Comparison of ENCODE assay signal across 10 mouse cellular contexts in genomic region chr12:117053223-117053850, GRCm38 (mm10).
DNase-seq lines count a peak whose midpoint lies in the region; ATAC-seq and TF ChIP-seq lines count a peak whose summit lies in the region.
"Had no signal": no experiment of that assay in that cellular context is flagged by ENCODE, and none has a peak within 500 bp of the region (broad histone marks: within the 10 kb centered on the region; RNA-seq: fewer than 3 reads in every experiment).

No protein-coding gene starts in this region.

- H3K4me1 ChIP-seq in kidney, postnatal 0 days (replicated peaks; ENCODE audit: insufficient read depth, low read length) = peaks cover 5% of the 10 kb centered on the region; the same call in 1 of the 2 replicates
- H3K4me1 ChIP-seq in hindbrain, embryonic 12.5 days = peaks cover 37% of the 10 kb centered on the region
- H3K4me1 ChIP-seq in midbrain, embryonic 10.5 days = peaks cover 68% of the 10 kb centered on the region
- H3K4me1 ChIP-seq in stomach, embryonic 16.5 days (ENCODE audit: control insufficient read depth, insufficient read depth, low read length) = no peaks in the 10 kb centered on the region
- no peaks in the 10 kb centered on the region for H3K4me1 ChIP-seq in liver, embryonic 12.5 days

- no peak overlapping the region for H3K27ac ChIP-seq in kidney, postnatal 0 days
- H3K27ac ChIP-seq in hindbrain, embryonic 12.5 days = peak overlapping the region; percentile 95
- peak overlapping the region; percentile 91 for H3K27ac ChIP-seq in midbrain, embryonic 10.5 days (replicated peaks)
- no peak overlapping the region for H3K27ac ChIP-seq in stomach, embryonic 16.5 days (ENCODE audit: low read length)
- no peak overlapping the region for H3K27ac ChIP-seq in liver, embryonic 12.5 days
- H3K27ac ChIP-seq: gastrocnemius, adult 2 months had no signal

- peak; percentile 13; the same call in 1 of the 2 replicates for ATAC-seq in kidney, postnatal 0 days (replicated peaks; ENCODE audit: low FRiP score, low read depth)
- ATAC-seq in hindbrain, embryonic 12.5 days (ENCODE audit: low FRiP score) = no peak; the same call in 1 of the 2 replicates
- no peak for ATAC-seq in stomach, embryonic 16.5 days (ENCODE audit: insufficient read depth, low FRiP score)
- ATAC-seq in liver, embryonic 12.5 days = no peak
- ATAC-seq: lung, postnatal 0 days had no signal

- no peak for TF ChIP-seq CTCF in kidney, postnatal 0 days (IDR thresholded peaks at IDR 0.05; ENCODE audit: low read depth)

- no peak overlapping the region for H3K4me3 ChIP-seq in kidney, postnatal 0 days (replicated peaks; ENCODE audit: low read depth, low read length)
- no peak overlapping the region for H3K4me3 ChIP-seq in hindbrain, embryonic 12.5 days
- peak overlapping the region; percentile 25 for H3K4me3 ChIP-seq in midbrain, embryonic 10.5 days
- no peak overlapping the region for H3K4me3 ChIP-seq in stomach, embryonic 16.5 days (replicated peaks; ENCODE audit: low read length)
- H3K4me3 ChIP-seq in liver, embryonic 12.5 days = no peak overlapping the region

- DNase-seq in kidney, postnatal 0 days (ENCODE audit: low spot score) = peak; percentile 8
- no peak for DNase-seq in kidney, postnatal 25 days
- no peak for DNase-seq in midbrain, embryonic 10.5 days (ENCODE audit: low spot score)
- DNase-seq in urinary bladder, postnatal 10 days (ENCODE audit: low spot score) = no peak
- DNase-seq in ovary, postnatal 10 days (ENCODE audit: low spot score) = no peak
- DNase-seq: gastrocnemius, adult 2 months had no signal

- WGBS in kidney, postnatal 0 days = 64% methylated on average over 9 of the region's 9 CpGs
- WGBS in hindbrain, embryonic 12.5 days = 58% methylated on average over 9 of the region's 9 CpGs
- WGBS in midbrain, embryonic 10.5 days = 66% methylated on average over 9 of the region's 9 CpGs
- 64% methylated on average over 9 of the region's 9 CpGs for WGBS in stomach, embryonic 16.5 days
- WGBS in liver, embryonic 12.5 days (ENCODE audit: insufficient replicate concordance) = 75% methylated on average over 9 of the region's 9 CpGs

- H3K27me3 ChIP-seq in kidney, postnatal 0 days (ENCODE audit: insufficient read depth, low read length) = no peaks in the 10 kb centered on the region
- no peaks in the 10 kb centered on the region for H3K27me3 ChIP-seq in hindbrain, embryonic 12.5 days
- H3K27me3 ChIP-seq in midbrain, embryonic 10.5 days (ENCODE audit: low read depth, poor library complexity, severe bottlenecking) = peaks cover 55% of the 10 kb centered on the region
- H3K27me3 ChIP-seq in stomach, embryonic 16.5 days (ENCODE audit: control insufficient read depth, insufficient read depth, low read length) = no peaks in the 10 kb centered on the region
- H3K27me3 ChIP-seq in liver, embryonic 12.5 days (replicated peaks) = no peaks in the 10 kb centered on the region

- H3K9ac ChIP-seq in kidney, postnatal 0 days (ENCODE audit: low read depth, low read length) = no peak overlapping the region
- peak overlapping the region; percentile 35; the same call in 1 of the 2 replicates for H3K9ac ChIP-seq in hindbrain, embryonic 12.5 days
- H3K9ac ChIP-seq in stomach, embryonic 16.5 days (ENCODE audit: low read length) = no peak overlapping the region
- H3K9ac ChIP-seq in liver, embryonic 12.5 days = no peak overlapping the region

- no peaks in the 10 kb centered on the region for H3K36me3 ChIP-seq in kidney, postnatal 0 days (ENCODE audit: insufficient read depth, low read length)
- H3K36me3 ChIP-seq in hindbrain, embryonic 12.5 days = no peaks in the 10 kb centered on the region
- no peaks in the 10 kb centered on the region for H3K36me3 ChIP-seq in midbrain, embryonic 10.5 days
- no peaks in the 10 kb centered on the region for H3K36me3 ChIP-seq in stomach, embryonic 16.5 days (ENCODE audit: control insufficient read depth, insufficient read depth, low read length)
- H3K36me3 ChIP-seq in liver, embryonic 12.5 days = no peaks in the 10 kb centered on the region

- H3K4me2 ChIP-seq in kidney, postnatal 0 days (ENCODE audit: low read length) = 0 out of 2 replicates have a peak overlapping the region, but pooled peaks have one; percentile 49
- peak overlapping the region; percentile 44 for H3K4me2 ChIP-seq in hindbrain, embryonic 12.5 days (replicated peaks)
- H3K4me2 ChIP-seq in stomach, embryonic 16.5 days (ENCODE audit: low read depth, low read length) = peak overlapping the region; percentile 44; the same call in 1 of the 2 replicates
- no peak overlapping the region for H3K4me2 ChIP-seq in liver, embryonic 12.5 days

- H3K9me3 ChIP-seq in kidney, postnatal 0 days (replicated peaks; ENCODE audit: low read length) = no peaks in the 10 kb centered on the region
- H3K9me3 ChIP-seq in hindbrain, embryonic 12.5 days (replicated peaks) = no peaks in the 10 kb centered on the region
- H3K9me3 ChIP-seq in midbrain, embryonic 10.5 days (replicated peaks) = no peaks in the 10 kb centered on the region
- no peaks in the 10 kb centered on the region for H3K9me3 ChIP-seq in stomach, embryonic 16.5 days (replicated peaks; ENCODE audit: control insufficient read depth, low read length)
- no peaks in the 10 kb centered on the region for H3K9me3 ChIP-seq in liver, embryonic 12.5 days (replicated peaks)

Comparison
In these comparisons a context has a peak if more than half of its experiments do, and no peak if none do; other contexts are left out.
1. H3K27ac ChIP-seq: peak in hindbrain, embryonic 12.5 days (single experiment) and midbrain, embryonic 10.5 days (single experiment); none in kidney, postnatal 0 days (single experiment), stomach, embryonic 16.5 days (single experiment) and liver, embryonic 12.5 days (single experiment).